Mouse (Mus musculus): ENCODE measurements around the gene Frmd6. TPM values are rescaled to one million over a fixed set of nuclear protein-coding genes. Genes with fewer than 3 reads are reported as not detected.

The Frmd6 gene
- total and polyA plus RNA-seq, 3 experiments: 2.5 to 4.5 (median 3.5) TPM

GRCm38 (mm10) chr12:70799231-70800002 is 25.9 kb upstream of the Frmd6 start:
- no peak overlapping the region for H3K9ac ChIP-seq (ENCODE audit: insufficient read depth, low read depth)
- dilution Hi-C loops (cut with MboI; ENCODE audit: extremely low pct_ligation_motif_present, extremely low pct_unique_long_range_greater_than_20kb, low sequenced_read_pairs): no loop called here

GRCm38 (mm10) chr12:70800086-70800485 is 25.2 kb upstream of the Frmd6 start:
- dilution Hi-C loops (cut with MboI; ENCODE audit: extremely low pct_ligation_motif_present, extremely low pct_unique_long_range_greater_than_20kb, low sequenced_read_pairs) (no loop called here), in situ Hi-C loops (cut with MboI; ENCODE audit: low pct_ligation_motif_present, low pct_unique_long_range_greater_than_20kb, low sequenced_read_pairs) (no loop called here)
- H3K36me3 ChIP-seq (replicated peaks in 1 of 2; ENCODE audit: control insufficient read depth in 1 of 2, insufficient read depth in 1 of 2, low read length in 1 of 2): no peaks in the 10 kb centered on the region
- H3K27me3 ChIP-seq (replicated peaks): no peaks in the 10 kb centered on the region
- DNase-seq (ENCODE audit: extremely low read depth): no peak
- H3K27ac ChIP-seq (ENCODE audit: insufficient read depth, low read depth): no peak overlapping the region
- H3K4me3 ChIP-seq (replicated peaks in 1 of 3; ENCODE audit: low read depth in 2 of 3, low read length in 2 of 3, poor library complexity in 1 of 3): no peak overlapping the region
- no peaks in the 10 kb centered on the region for H3K79me2 ChIP-seq (replicated peaks; ENCODE audit: control insufficient read depth, extremely low read depth, insufficient read depth, poor library complexity, severe bottlenecking)
- H3K9ac ChIP-seq (ENCODE audit: insufficient read depth, low read depth): no peak overlapping the region
- peaks cover 6 to 7% of the 10 kb centered on the region in 2 experiments; a peak in 3 of 4 replicates for H3K4me1 ChIP-seq (ENCODE audit: control insufficient read depth in 1 of 2, insufficient read depth in 2 of 2)
- no peaks in the 10 kb centered on the region for H3K9me3 ChIP-seq (replicated peaks; ENCODE audit: low read length)
- TF ChIP-seq BHLHE40 (IDR thresholded peaks at IDR 0.05; ENCODE audit: low read depth, low read length): no peak
- no peak for TF ChIP-seq MAX (IDR thresholded peaks at IDR 0.05; ENCODE audit: low read length)
- no peak overlapping the region for H3K4me2 ChIP-seq (ENCODE audit: insufficient read depth, low read depth, poor library complexity, severe bottlenecking)

More at GRCm38 (mm10) chr12:70799231-70800002, 25.9 kb upstream of the Frmd6 start:
- no peak overlapping the region for H3K27ac ChIP-seq (ENCODE audit: insufficient read depth, low read depth)
- no peaks in the 10 kb centered on the region for H3K79me2 ChIP-seq (replicated peaks; ENCODE audit: control insufficient read depth, extremely low read depth, insufficient read depth, poor library complexity, severe bottlenecking)
- H3K27me3 ChIP-seq (replicated peaks): no peaks in the 10 kb centered on the region
- no peak for DNase-seq (ENCODE audit: extremely low read depth)
- H3K9me3 ChIP-seq (replicated peaks; ENCODE audit: low read length): no peaks in the 10 kb centered on the region
- TF ChIP-seq ZKSCAN1 (IDR thresholded peaks at IDR 0.05; ENCODE audit: borderline replicate concordance, low read depth, low read length) (no peak), EP300 (IDR thresholded peaks at IDR 0.05; ENCODE audit: low read length) (no peak), TBP (conservative IDR thresholded peaks at IDR 0.05; ENCODE audit: low read depth, low read length) (no peak), SIN3A (IDR thresholded peaks at IDR 0.05; ENCODE audit: low read length) (no peak), E2F4 (IDR thresholded peaks at IDR 0.05; ENCODE audit: insufficient replicate concordance, low read depth, low read length) (no peak), RAD21 (IDR thresholded peaks at IDR 0.05; ENCODE audit: low read depth, low read length) (no peak), MAFK (IDR thresholded peaks at IDR 0.05; ENCODE audit: insufficient replicate concordance, low read length) (no peak), POLR2AphosphoS2 (IDR thresholded peaks at IDR 0.05; ENCODE audit: low read depth, low read length) (no peak), ELF1 (IDR thresholded peaks at IDR 0.05; ENCODE audit: low read depth, low read length) (no peak), CTCF (conservative IDR thresholded peaks at IDR 0.05 in 1 of 2, IDR thresholded peaks at IDR 0.05 in 1 of 2; ENCODE audit: low read depth in 2 of 2, low read length in 2 of 2) (no peak), MAX (IDR thresholded peaks at IDR 0.05; ENCODE audit: low read length) (no peak)
- no peak overlapping the region for H3K4me2 ChIP-seq (ENCODE audit: insufficient read depth, low read depth, poor library complexity, severe bottlenecking)
- H3K4me1 ChIP-seq (ENCODE audit: control insufficient read depth in 1 of 2, insufficient read depth in 2 of 2): peaks cover 6 to 7% of the 10 kb centered on the region in 2 experiments; a peak in 3 of 4 replicates
- no peaks in the 10 kb centered on the region for H3K36me3 ChIP-seq (replicated peaks in 1 of 2; ENCODE audit: control insufficient read depth in 1 of 2, insufficient read depth in 1 of 2, low read length in 1 of 2)
- H3K4me3 ChIP-seq (replicated peaks in 1 of 3; ENCODE audit: low read depth in 2 of 3, low read length in 2 of 3, poor library complexity in 1 of 3): no peak overlapping the region
- in situ Hi-C loops (cut with MboI; ENCODE audit: low pct_ligation_motif_present, low pct_unique_long_range_greater_than_20kb, low sequenced_read_pairs): no loop called here

DNA sequence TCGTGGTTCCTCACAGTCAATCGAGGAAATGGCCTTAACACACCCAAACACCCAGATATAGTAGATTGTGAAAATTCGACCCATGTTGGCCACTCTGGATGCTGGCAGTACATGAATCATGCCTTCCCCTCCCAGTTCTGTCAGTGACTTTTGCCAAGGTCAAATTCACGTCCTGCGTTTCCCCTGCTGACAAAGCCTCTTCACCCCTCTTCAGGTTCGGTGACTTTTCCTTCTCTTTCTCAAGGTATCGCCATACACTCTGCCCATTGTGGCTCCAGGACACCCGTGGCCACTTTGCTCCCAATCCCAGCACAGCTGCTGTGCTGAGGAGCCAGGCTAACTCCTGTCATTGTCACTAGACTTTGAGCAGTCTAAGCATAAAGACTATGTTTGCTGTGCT is 24.0 kb upstream of the Frmd6 start:
- Histone ChIP-seq H3K9me3 (replicated peaks; ENCODE audit: low read length) (no peaks in the 10 kb centered on the region), H3K79me2 (replicated peaks; ENCODE audit: control insufficient read depth, extremely low read depth, insufficient read depth, poor library complexity, severe bottlenecking) (no peaks in the 10 kb centered on the region), H3K36me3 (replicated peaks in 1 of 2; ENCODE audit: control insufficient read depth in 1 of 2, insufficient read depth in 1 of 2, low read length in 1 of 2) (no peaks in the 10 kb centered on the region), H3K4me2 (ENCODE audit: insufficient read depth, low read depth, poor library complexity, severe bottlenecking) (peak overlapping the region; percentile 42), H3K27me3 (replicated peaks) (no peaks in the 10 kb centered on the region), H3K4me3 (replicated peaks in 1 of 3; ENCODE audit: low read depth in 2 of 3, low read length in 2 of 3, poor library complexity in 1 of 3) (no peak overlapping the region), H3K27ac (ENCODE audit: insufficient read depth, low read depth) (no peak overlapping the region), H3K9ac (ENCODE audit: insufficient read depth, low read depth) (no peak overlapping the region), H3K4me1 (ENCODE audit: control insufficient read depth in 1 of 2, insufficient read depth in 2 of 2) (peaks cover 6 to 7% of the 10 kb centered on the region in 2 experiments; a peak in 3 of 4 replicates)
- no peak for DNase-seq (ENCODE audit: extremely low read depth)
- in situ Hi-C loops (cut with MboI; ENCODE audit: low pct_ligation_motif_present, low pct_unique_long_range_greater_than_20kb, low sequenced_read_pairs): no loop called here
- dilution Hi-C loops (cut with MboI; ENCODE audit: extremely low pct_ligation_motif_present, extremely low pct_unique_long_range_greater_than_20kb, low sequenced_read_pairs): no loop called here
- TF ChIP-seq MAFK (IDR thresholded peaks at IDR 0.05; ENCODE audit: insufficient replicate concordance, low read length) (no peak), ZC3H11A (IDR thresholded peaks at IDR 0.05; ENCODE audit: low read depth, low read length) (no peak), CHD2 (IDR thresholded peaks at IDR 0.05; ENCODE audit: low read length) (no peak), MAX (IDR thresholded peaks at IDR 0.05; ENCODE audit: low read length) (no peak), ZNF384 (IDR thresholded peaks at IDR 0.05; ENCODE audit: low read depth, low read length) (no peak), USF1 (IDR thresholded peaks at IDR 0.05; ENCODE audit: low read depth, low read length) (no peak), TCF12 (IDR thresholded peaks at IDR 0.05; ENCODE audit: low read depth, low read length) (no peak), RAD21 (IDR thresholded peaks at IDR 0.05; ENCODE audit: low read depth, low read length) (no peak), POLR2AphosphoS2 (IDR thresholded peaks at IDR 0.05; ENCODE audit: low read depth, low read length) (no peak), RCOR1 (conservative IDR thresholded peaks at IDR 0.05; ENCODE audit: low read depth, low read length) (no peak), E2F4 (IDR thresholded peaks at IDR 0.05; ENCODE audit: insufficient replicate concordance, low read depth, low read length) (no peak), ZMIZ1 (IDR thresholded peaks at IDR 0.05; ENCODE audit: low read depth, low read length) (no peak), GABPA (IDR thresholded peaks at IDR 0.05; ENCODE audit: insufficient replicate concordance, low read depth, low read length) (no peak)
